Mouse (Mus musculus) midbrain, embryonic 11.5 days (tissue): ENCODE results near the gene Pgf. TPM values are rescaled to one million over a fixed set of nuclear protein-coding genes. Genes with fewer than 3 reads are reported as not detected.

Source experiments
- ATAC-seq: fragments of 200-750 bp; cut with Nextera tagmentation; 2 replicates; pipeline ENCODE4 v1.8.0; 2017; ENCODE audit warnings: moderate TSS enrichment, moderate library complexity; ENCODE audit not compliant: low FRiP score
- DNase-seq: peaks from one replicate; pipeline ENCODE4 v3.0.0; 2015; ENCODE audit warnings: low spot score; ENCODE audit errors: missing footprints
- H3K27ac ChIP-seq: fragments of 300-500 bp; sonication (generic); 2 replicates; pipeline ENCODE4 v1.5.1; 2014; ENCODE audit warnings: low read depth, low read length
- H3K27me3 ChIP-seq: fragments of 300-500 bp; sonication (generic); 2 replicates; pipeline ENCODE4 v1.6.1; 2014; ENCODE audit warnings: mild to moderate bottlenecking, low read length, moderate library complexity, mixed read lengths; ENCODE audit not compliant: control insufficient read depth, insufficient read depth
- H3K36me3 ChIP-seq: fragments of 300-500 bp; sonication (generic); 2 replicates; pipeline ENCODE4 v1.6.1; 2014; ENCODE audit warnings: mild to moderate bottlenecking, low read length, moderate library complexity, mixed read lengths; ENCODE audit not compliant: control insufficient read depth, insufficient read depth
- H3K4me1 ChIP-seq: fragments of 300-500 bp; sonication (generic); 2 replicates; pipeline ENCODE4 v1.6.1; 2014; ENCODE audit warnings: low read length; ENCODE audit not compliant: control insufficient read depth, insufficient read depth
- H3K4me2 ChIP-seq: fragments of 300-500 bp; sonication (generic); 2 replicates; pipeline ENCODE4 v1.6.1; 2014; ENCODE audit warnings: mild to moderate bottlenecking, moderate library complexity
- H3K4me3 ChIP-seq: fragments of 300-500 bp; sonication (generic); 2 replicates; pipeline ENCODE4 v1.5.1; 2014; ENCODE audit warnings: low read depth, low read length
- H3K9ac ChIP-seq: fragments of 300-500 bp; sonication (generic); 2 replicates; pipeline ENCODE4 v1.6.1; 2014; ENCODE audit warnings: low read length
- H3K9me3 ChIP-seq: fragments of 300-500 bp; sonication (generic); 2 replicates; pipeline ENCODE4 v1.6.1; 2016; ENCODE audit warnings: low read length; ENCODE audit not compliant: control insufficient read depth
- WGBS: fragments of 180-500 bp; shearing (Covaris S2); extraction: QIAGEN DNeasy Blood & Tissue Kit; methylation state at CpG from one replicate; pipeline ENCODE4 v1.1.7; 2014; 5-methylcytosine and 5-hydroxymethylcytosine counted together
- polyA plus RNA-seq: library from polyadenylated mRNA; unstranded; fragments of >200 nt; fragmentation: Nextera tagmentation; extraction: Ambion mirVana; gene quantifications from 2 replicates; pipeline ENCODE4 v1.2.1, GENCODE M21; 2014

Gene Pgf
- polyA plus RNA-seq, 1 experiment from 2014 or later, result 2.5 TPM

- Histone ChIP-seq H3K9me3 (no peaks in the 10 kb centered on the region), H3K27ac (no peak overlapping the region), H3K4me3 (no peak overlapping the region), H3K27me3 (no peaks in the 10 kb centered on the region), H3K9ac (no peak overlapping the region), H3K36me3 (peaks cover 25% of the 10 kb centered on the region), H3K4me1 (no peaks in the 10 kb centered on the region), H3K4me2 (no peak overlapping the region)
- DNase-seq, result no peak
- 93% methylated on average over 5 of the region's 5 CpGs for WGBS
- no peak for ATAC-seq
These were observed 52.8 kb downstream of the Pgf start for GRCm38 (mm10) chr12:85124751-85125150.

GRCm38 (mm10) chr12:85123645-85124044 lies 53.9 kb downstream of the Pgf start:
- peaks cover 21% of the 10 kb centered on the region; the same call in 1 of the 2 replicates for H3K36me3 ChIP-seq
- no peaks in the 10 kb centered on the region for H3K9me3 ChIP-seq
- no peak for ATAC-seq
- no peak overlapping the region for H3K27ac ChIP-seq
- no peak overlapping the region for H3K4me3 ChIP-seq
- WGBS, result 94% methylated on average over 11 of the region's 11 CpGs
- no peak for DNase-seq
- H3K27me3 ChIP-seq, result no peaks in the 10 kb centered on the region
- no peak overlapping the region for H3K9ac ChIP-seq
- H3K4me1 ChIP-seq, result no peaks in the 10 kb centered on the region
- no peak overlapping the region for H3K4me2 ChIP-seq

GRCm38 (mm10) chr12:85123108-85123530 lies 54.5 kb downstream of the Pgf start:
- peaks cover 18% of the 10 kb centered on the region; the same call in 1 of the 2 replicates for H3K36me3 ChIP-seq
- no peak for ATAC-seq

GRCm38 (mm10) chr12:85121806-85122459 lies 55.7 kb downstream of the Pgf start:
- H3K27ac ChIP-seq, result no peak overlapping the region
- no peak overlapping the region for H3K9ac ChIP-seq
- 95% methylated on average over 9 of the region's 9 CpGs for WGBS
- peaks cover 17% of the 10 kb centered on the region; the same call in 1 of the 2 replicates for H3K36me3 ChIP-seq
- ATAC-seq (no peak), DNase-seq (no peak)
- H3K4me3 ChIP-seq, result no peak overlapping the region
- H3K9me3 ChIP-seq, result no peaks in the 10 kb centered on the region
- no peaks in the 10 kb centered on the region for H3K4me1 ChIP-seq
- no peaks in the 10 kb centered on the region for H3K27me3 ChIP-seq
- no peak overlapping the region for H3K4me2 ChIP-seq

More at GRCm38 (mm10) chr12:85123108-85123530, 54.5 kb downstream of the Pgf start:
- Histone ChIP-seq H3K9me3 (no peaks in the 10 kb centered on the region), H3K4me2 (no peak overlapping the region), H3K4me3 (no peak overlapping the region), H3K9ac (no peak overlapping the region), H3K27ac (no peak overlapping the region), H3K27me3 (no peaks in the 10 kb centered on the region), H3K4me1 (no peaks in the 10 kb centered on the region)
- DNase-seq, result no peak
- WGBS, result 94% methylated on average over 9 of the region's 9 CpGs

Other genes starting within 250 kb of the Pgf start
- gene Fcf1, start 206.9 kb downstream of the Pgf start, polyA plus RNA-seq, result 160 and 164 TPM in 2 replicates
- 24.3 and 24.4 TPM in 2 replicates for gene Arel1, start 206.9 kb downstream of the Pgf start, polyA plus RNA-seq
- gene Ylpm1, start 181.5 kb downstream of the Pgf start, polyA plus RNA-seq, result 44.4 and 46.4 TPM in 2 replicates
- gene Prox2, start 67.0 kb downstream of the Pgf start, polyA plus RNA-seq, result 2.6 and 3.6 TPM in 2 replicates
- 93.9 and 97.0 TPM in 2 replicates for gene Dlst, start 67.0 kb downstream of the Pgf start, polyA plus RNA-seq
- 1.9 and 2.1 TPM in 2 replicates for gene Rps6kl1, start 26.5 kb downstream of the Pgf start, polyA plus RNA-seq
- gene Eif2b2, start 41.7 kb upstream of the Pgf start, polyA plus RNA-seq, result 91.5 and 93.6 TPM in 2 replicates
- gene Mlh3, start 92.8 kb upstream of the Pgf start, polyA plus RNA-seq, result 10.1 and 10.4 TPM in 2 replicates
- 68.0 and 69.5 TPM in 2 replicates for gene Acyp1, start 110.6 kb upstream of the Pgf start, polyA plus RNA-seq
- 1.0 TPM in 2 replicates for gene Zc2hc1c, start 110.8 kb upstream of the Pgf start, polyA plus RNA-seq
- 10.4 and 10.6 TPM in 2 replicates for gene Nek9, start 161.6 kb upstream of the Pgf start, polyA plus RNA-seq
- gene Tmed10, start 197.1 kb upstream of the Pgf start, polyA plus RNA-seq, result 266 and 279 TPM in 2 replicates